Mouse (Mus musculus) right cerebral cortex, postnatal 14 days (tissue): ENCODE measurements around the gene Zfp979.
"Not testable (repeated sequence)": the region's sequence is repeated elsewhere in the genome, so short reads cannot be mapped to it uniquely, and the experiment has no call there.

Source experiments
- DNase-seq: peaks from one replicate; pipeline ENCODE4 v3.0.0; 2022

The Zfp979 gene

GRCm38 (mm10) chr4:147642413-147642812 lies at the start of gene Zfp979:
Zfp979 (minus strand) TSS chr4:147642513.
- not testable (repeated sequence) for DNase-seq

DNA sequence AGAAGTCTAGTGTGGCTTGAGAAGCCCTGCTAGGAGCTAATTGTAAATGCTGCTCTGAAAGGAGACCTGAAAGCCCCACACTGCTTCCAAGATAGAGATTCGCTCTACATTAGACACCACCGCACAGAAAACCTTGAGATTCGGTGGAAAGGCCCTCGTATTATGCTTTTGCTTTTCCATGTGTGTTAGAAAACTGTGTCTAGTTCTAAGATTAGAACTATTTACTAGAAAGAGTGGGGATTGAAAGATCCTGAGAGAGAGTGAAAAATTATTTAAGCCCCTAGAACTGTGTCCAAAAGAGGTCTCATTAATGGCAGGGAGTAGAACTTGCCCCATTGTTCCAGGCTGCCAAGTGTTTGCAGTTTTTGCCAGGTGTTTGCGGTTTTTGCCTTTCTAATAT lies 12.9 kb upstream of the Zfp979 start:
- not testable (repeated sequence) for DNase-seq

DNA sequence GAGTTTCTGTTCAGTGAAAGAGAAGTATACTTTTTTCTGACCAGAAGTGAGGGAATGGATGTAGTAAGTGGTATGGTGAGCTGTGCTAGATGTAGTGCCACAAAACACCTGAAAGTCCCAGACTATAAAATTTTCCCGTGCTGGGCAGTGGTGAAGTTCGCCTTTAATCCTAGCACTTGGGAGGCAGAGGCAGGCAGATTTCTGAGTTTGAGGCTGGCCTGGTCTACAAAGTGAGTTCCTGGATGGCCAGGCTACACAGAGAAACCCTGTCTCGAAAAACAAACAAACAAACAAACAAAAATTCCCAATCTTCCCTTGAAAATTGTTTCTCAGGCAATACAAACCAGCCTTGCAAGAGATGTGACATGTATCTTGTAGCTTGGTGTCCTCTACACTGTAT lies 5.1 kb upstream of the Zfp979 start:
- DNase-seq = not testable (repeated sequence)

GRCm38 (mm10) chr4:147641932-147642331 lies 381 bp downstream of the Zfp979 start:
- DNase-seq = not testable (repeated sequence)

DNA sequence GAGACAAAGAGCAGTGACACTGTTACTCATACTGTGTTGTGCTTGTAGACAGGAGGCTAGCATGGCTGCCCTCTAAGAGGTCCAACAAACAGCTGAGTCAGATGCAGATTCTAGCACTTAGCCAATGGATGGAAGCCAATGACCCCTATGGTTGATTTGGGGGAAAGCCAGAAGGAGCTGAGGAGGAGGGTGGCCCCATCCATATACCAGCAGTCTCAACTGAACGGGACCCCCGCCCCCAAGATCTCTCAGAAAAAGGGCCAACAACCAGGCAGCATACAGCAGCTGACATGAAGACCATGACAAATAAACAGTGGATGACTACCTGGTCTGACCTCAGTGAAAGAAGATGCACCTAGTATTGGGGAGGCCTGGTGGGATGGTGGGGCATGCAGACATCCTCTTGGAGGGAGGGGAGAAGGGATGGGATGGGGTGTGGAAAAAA lies 8.5 kb downstream of the Zfp979 start:
- not testable (repeated sequence) for DNase-seq

DNA sequence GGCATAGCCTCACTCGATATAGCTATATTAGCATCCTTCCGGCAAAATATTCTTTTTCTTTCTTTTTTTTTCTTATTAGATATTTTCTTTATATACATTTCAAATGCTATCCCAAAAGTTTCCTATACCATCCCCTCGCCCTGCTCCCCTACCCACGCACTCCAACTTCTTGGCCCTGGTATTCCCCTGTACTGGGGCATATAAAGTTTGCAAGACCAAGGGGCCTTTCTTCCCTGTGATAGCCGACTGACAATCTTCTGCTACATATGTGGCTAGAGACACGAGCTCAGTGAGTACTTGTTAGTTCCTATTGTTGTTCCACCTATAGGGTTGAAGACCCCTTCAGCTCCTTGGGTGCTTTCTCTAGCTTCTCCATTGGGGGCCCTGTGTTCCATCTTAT lies 35.8 kb downstream of the Zfp979 start:
- not testable (repeated sequence) for DNase-seq

DNA sequence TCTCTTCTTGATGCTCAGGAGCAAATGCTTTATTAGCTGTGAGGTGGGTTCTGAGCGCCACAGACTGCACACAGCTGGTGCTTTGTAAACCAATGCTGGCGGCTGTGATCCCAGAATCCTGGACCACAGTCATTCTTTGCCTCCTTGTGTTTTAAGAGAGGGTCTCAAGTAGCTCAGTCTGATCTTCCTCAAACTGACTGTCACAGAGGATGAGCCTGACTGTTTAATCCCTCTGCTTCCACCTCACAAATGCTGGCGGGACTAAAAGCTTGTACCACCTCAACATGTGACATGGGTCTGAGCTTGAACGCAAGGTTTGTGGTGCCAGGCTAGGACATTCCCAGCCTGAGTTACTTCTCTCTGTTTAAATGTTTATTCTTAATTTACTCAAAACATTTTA lies 36.8 kb downstream of the Zfp979 start:
- DNase-seq = no peak

- no peak for DNase-seq
Measured at GRCm38 (mm10) chr4:147603806-147604205, 38.5 kb downstream of the Zfp979 start.

DNA sequence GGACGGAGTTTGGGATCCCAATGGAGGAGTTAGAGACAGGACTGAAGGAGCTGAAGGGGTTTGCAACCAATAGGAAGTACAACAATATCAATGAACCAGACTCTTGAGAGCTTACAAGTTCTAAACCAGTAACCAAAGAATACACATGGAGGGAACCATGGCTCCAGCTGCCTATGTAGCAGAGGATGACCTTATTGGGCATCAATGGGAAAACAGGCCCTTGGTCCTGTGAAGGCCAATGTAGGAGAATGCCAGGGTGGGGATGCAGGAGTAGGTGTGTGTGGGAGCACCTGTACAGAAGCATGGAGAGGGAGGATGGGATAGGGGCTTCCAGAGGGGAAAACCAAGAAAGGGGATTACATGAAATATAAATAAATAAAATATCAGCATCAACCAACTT lies 40.4 kb downstream of the Zfp979 start:
- DNase-seq = no peak

GRCm38 (mm10) chr4:147598831-147599230 lies 43.5 kb downstream of the Zfp979 start:
- DNase-seq = no peak

DNA sequence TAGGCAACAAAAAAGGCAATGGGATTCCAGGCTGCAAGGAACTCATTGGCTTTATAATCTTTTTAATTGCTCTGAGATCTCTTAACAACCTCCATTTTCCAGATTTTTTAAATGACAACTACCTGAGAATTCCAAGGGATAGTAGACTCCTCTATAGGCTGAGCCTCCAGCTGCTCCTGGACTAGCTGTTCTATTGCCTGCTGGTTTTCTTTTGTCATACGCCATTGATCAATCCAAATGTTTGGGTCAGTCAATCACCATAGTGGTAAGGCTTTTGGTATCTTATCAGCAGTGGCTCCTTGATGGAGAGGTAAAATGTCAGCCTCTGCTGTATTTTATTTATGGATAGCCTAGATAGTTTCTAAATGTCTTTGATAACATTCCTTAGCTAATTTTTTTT lies 44.6 kb downstream of the Zfp979 start:
- no peak for DNase-seq

- DNase-seq = not testable (repeated sequence)
Measured at GRCm38 (mm10) chr4:147594630-147595029, 47.7 kb downstream of the Zfp979 start.

DNA sequence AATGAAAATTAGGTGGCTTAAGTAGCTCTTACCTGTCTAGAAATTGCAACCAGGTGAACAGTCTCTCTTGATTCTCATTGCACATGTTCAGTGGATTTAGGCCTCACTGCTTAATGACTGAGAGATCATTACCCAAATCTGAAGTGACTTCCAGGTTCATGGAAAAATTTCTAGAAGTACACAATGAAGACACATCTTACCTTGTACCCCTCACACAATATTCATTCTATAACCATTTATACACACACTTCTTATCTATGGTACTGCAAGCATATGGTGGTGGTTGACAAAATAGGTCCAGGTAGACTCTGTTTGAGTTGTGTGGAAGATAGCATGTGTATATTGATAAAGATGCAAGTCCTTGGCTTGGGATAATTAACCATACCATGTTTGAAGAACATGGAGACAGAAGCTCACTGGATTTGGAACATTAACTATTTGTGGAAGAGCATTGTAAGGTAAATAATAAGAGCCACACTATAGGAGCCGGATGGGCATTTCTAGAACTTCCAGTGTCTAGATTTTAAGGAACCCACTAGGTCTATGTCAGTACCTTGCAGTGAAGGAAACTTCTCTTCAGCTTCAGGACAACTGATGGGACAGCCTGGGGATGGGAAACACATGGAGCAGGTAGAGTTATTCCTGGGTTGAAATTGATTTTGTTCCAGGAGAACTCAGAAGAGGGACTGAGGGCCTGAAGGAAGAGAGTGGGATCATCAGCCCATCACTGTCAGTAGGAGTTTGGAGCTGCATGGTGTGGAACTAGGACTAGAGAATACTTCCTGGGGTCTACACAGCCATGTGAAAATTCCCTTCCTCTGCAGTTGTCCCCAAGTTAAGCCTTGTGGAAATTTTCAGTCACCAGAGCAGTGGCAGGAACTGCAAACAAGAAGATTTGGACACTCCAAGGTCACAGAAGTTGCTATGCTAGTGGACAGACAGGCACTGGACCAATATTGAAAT lies 55.5 kb downstream of the Zfp979 start:
- DNase-seq = no peak

GRCm38 (mm10) chr4:147579371-147579770 lies 62.9 kb downstream of the Zfp979 start:
- not testable (repeated sequence) for DNase-seq

GRCm38 (mm10) chr4:147571156-147571555 lies 71.2 kb downstream of the Zfp979 start:
- not testable (repeated sequence) for DNase-seq

DNA sequence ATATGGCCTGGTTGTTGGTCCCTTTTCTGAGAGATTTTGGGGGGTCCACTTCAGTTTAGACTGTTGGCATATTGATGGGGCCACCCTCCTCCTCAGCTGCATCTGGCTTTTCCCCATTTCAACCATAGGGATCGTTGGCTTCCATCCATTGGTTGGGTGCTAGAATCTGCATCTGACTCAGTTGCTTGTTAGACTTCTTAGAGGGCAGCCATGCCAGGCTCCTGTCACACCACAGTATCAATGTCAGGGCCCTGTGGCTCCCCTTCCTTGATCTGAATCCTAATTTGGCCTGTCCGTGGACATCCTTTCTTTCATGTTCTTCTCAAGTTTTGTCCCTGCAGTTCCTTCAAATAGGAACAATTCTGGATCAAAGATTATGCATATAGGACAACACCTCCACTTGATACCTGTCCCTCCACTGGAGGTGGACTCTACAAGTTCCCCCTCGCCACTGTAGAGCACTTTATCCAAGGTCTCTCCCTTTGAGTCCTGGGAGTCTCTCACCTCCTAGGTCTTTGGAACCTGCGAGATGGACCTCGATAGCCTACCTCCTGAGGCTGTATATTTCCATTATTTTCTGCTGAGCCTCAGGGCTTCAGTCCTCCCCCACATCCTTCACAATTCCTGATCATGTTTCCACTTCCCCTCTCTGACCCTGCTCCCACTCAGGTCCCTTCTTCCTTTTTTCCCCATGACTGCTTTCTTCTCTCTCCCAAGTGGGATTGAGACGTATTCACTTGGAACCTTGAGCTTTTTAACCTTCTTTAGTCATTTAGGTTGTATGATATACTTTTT lies 76.7 kb downstream of the Zfp979 start:
- no peak for DNase-seq
